Mouse (Mus musculus) monocyte, adult 2 months (primary cell): ENCODE data around the gene Bag5.
"Not testable (repeated sequence)": the region's sequence is repeated elsewhere in the genome, so short reads cannot be mapped to it uniquely, and the experiment has no call there.

Experiments
- DNase-seq, 2 experiments: peaks; one replicate each; pipeline ENCODE4 v3.0.0; 2022; ENCODE audit warnings: low spot score in 2 of 2, low read depth in 1 of 2

The Bag5 gene

DNA sequence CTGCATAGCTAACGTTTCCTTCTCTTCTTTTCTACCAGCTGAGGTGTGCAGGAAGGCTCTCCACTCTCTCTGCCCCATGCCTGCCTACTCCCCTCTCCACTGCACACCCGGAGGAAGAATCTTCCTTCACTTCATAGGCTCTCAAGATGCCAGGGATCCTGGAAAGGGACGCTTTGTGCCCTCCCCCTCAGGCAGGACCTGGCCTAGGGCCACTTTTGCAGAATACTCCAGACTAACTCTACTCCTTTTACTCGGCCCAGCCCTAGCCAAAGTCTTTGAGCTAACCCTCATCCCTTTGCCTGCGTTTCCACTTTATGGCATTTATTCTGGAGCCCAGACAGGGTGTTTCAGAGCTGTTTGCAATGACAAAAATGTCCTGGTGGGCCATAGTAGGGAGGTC, 35.6 kb downstream of the Bag5 start:
- no peak for DNase-seq

DNA sequence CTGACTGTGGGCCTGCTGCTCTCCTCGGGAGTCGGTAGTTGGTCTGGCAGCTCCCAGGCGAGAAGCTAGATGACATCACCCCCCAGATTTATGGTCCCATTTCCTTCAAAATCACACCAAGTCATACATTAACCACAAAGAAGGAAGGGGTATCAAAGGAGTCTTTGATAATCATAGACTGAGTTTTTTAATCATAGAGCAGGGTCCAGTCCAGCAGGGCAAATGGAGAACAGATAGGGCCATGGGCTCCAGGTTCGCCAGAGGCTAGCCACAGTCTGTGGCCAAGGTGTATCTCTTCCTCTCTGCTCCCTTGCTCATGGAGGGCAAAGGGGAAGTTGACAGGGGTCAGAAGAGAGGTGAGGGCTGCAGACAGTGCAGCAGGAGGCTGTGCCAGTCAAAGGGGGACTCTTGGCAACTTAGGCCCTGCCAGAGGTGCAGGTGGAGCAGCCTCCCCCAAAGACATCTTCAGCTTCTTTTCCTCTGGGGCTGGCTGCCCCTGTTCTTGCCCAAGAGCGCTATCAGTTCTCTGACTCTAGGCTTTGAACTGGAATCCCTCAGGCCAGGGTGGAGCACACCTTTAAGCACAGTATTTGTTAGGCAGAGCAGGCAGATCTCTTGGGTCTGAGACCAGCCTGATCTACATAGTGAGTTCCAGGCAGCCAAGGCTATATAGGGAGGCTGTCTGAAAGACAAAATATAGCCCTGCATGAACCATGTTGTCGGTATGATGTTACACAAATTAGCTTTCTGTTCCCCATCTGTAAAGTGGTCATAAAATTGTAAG, 37.1 kb downstream of the Bag5 start:
- DNase-seq, result no peak

DNA sequence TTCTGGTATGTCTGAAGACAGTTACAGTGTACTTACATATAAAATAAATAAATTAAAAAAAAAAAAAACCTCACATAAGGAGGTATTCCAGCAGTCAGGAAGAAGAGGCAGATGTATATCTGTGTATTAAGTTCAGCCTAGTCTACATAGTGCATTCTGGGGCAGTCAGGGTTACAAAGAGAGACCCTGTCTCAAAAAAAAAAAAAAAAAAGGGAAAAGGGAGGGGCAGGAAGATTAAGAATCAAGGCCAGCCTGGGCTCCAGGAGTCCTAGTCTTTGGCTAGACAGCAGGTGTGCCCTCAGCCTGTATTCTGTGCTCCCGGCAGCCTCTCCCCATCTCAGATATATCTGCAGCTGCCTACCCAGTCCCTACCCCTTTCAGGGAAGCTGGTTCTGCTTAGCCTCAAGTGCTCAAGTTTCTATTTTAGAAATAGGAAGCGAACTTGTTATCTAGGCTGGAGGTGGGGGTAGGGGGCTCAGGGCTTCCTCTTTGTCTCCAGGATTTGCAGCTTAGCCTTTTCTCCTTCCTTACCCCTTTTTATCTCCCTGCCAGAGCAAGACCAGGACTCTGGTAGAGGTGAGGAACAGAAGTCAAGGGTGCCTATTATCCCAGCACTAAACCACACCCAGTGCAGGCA, 38.1 kb downstream of the Bag5 start:
- no peak for DNase-seq

DNA sequence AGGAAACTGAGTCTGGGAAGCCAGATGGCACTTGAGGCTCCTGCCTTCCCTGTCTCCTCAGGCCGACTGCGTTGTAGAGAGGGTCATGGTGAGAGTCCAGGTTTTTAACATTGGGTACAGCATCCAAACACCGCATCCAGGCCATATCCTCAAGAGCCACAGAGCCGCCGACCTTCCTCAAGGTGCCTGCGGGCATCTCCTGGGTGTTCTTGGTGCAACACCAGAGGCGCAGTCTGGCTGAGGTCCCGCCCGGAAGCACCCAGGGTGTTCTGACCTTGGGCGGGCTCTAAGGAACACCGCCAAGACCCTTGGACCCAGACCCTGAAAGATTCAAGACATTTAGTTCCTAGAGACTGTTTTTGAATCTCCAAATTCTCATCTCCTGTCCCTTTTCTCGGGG, 40.5 kb downstream of the Bag5 start:
- DNase-seq, result no peak

DNA sequence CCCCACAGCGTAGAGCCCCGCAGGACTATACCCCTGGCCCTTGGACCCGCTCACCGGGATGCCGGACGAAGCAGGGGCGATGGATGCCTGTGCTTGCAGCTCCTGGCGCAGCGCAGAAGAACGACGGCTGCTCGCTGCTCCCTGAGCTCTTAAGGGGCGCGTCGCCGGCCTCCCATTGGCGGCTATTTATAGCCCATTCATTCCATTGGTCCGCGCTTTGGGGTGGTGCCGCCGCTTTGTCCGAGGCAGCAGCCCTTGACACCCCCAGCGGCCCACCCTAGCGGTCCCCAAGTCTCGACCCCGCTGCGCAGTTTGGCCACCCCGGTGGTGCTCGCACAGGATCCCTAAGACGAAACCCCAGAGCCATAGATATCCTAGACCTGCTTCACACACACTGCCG, 40.9 kb downstream of the Bag5 start, which contains the start of gene Ckb:
Gene Ckb, minus strand, starts transcription at position 163 of the 400 bp plus-strand sequence.
- no peak for DNase-seq

DNA sequence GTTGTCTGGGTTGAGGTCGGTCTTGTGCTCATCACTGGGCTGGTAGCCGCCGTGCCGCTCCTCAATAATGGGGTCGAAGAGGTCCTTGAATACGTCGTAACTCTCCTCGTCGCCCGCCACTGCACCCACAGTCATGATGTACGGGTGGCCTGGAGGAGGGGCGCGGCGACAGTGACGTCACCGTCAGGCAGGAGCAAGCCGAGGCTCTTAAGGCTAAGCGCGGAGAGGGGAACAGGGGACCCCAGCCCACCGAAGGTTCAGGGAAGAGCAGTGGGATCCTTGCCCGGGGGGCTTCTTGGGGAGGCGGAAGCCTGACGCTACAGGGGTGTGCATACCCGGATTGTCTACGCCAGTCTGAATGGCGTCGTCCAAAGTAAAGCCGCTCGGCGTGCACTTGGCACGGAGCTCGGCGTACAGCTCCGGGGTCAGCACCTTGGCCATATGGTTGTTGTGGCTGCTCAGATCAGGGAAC, 41.6 kb downstream of the Bag5 start:
- no peak for DNase-seq

DNA sequence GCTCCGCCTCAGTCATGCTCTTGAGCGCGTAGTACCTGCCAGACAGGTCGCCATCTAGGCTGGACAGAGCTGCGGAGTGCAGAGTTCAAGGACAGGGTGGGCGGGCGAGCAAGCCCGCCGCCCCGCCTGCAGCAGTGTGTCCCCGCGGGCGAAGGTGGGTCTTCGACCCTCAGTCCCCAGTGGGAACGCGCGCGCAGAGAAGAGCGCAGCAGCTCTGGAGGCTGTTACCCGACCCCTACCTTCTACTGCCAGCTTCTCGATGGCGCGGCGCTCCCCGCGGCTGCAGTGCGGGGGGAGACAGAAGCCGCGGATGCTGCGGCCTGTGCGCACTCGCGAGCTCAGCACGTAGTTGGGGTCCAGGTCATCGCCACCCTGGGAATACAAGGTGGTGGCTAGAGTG, 42.1 kb downstream of the Bag5 start:
- no peak for DNase-seq

DNA sequence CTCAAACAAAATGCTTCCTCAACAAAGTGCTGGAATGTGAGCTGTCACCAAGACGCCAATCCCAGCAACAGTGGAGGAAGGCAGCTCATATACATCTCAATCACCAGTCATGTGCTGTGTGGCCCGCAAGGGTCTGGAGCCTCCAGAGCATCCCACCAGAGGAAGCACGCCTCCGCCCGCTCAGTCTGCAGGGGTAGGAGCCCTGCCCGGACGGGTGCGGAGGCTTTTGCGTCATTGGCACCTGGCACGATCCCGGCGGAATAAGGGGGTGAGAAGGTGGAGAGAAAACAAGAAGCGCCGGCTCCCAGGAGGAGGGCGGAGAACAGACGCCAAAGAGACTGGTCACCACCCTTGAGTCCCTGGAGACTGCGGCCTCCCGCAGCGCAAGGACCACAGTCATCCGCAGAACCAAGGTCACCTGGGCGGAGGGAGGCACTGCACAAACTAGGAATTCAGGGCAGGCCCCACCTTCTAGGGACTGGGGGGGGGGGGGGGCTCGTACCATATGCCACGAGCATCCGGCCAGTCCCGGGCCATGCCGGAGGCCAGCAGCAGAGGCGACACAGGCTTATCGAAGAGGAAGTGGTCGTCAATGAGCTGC, 42.6 kb downstream of the Bag5 start:
- no peak for DNase-seq

DNA sequence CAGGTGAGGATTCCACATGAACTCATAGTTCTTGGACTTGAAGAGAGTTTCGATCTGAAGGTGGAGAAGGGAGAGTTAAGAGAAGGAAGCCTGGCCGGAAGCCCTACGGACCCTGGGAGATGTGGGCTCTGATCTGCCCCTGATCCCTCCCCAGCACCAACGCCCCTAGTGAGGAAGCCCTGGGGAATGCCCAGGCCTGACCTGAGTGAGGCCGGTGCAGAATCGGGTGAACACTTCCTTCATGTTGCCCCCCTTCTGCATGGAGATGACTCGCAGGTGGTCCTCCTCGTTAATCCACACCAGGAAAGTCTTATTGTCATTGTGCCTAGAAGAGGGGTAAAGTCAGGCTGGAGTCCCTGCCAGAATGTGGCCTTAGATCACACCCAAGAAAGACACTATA, 43.1 kb downstream of the Bag5 start:
- no peak for DNase-seq

DNA sequence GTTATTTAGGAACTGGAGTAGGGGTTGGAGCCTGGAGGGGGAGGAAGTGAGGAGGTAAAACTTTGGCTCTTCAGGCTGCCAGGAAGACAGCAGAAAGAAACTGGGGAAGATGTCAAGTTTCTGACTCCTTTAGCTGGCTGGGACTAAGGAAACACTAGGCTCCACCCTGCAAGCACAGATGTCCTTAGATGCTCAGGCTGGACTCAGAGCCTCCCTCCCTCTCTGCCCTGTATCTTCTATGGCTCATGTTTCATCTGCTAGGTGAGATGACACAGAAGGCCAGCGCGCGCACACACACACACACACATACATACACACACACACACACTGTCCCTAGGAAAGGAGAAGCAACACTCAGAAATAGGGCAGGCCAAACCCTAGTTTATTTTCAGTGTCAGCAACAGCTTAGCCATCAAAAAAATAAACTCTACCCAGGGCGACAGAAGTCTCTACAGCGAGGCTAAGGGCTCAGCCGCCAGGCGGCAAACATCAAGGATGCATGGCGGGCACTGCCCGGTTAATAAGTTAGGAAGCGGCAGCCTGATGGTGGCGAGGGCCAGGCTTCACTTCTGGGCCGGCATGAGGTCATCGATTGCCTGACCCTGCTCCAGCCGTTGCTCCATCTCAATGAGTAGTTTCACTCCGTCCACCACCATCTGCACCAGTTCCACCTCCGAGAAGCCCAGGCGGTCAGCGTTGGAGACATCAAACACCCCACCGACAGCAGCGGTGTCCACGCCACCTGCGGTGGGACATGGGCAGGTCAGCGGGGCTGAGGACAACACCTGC, 43.9 kb downstream of the Bag5 start:
- DNase-seq, result no peak

DNA sequence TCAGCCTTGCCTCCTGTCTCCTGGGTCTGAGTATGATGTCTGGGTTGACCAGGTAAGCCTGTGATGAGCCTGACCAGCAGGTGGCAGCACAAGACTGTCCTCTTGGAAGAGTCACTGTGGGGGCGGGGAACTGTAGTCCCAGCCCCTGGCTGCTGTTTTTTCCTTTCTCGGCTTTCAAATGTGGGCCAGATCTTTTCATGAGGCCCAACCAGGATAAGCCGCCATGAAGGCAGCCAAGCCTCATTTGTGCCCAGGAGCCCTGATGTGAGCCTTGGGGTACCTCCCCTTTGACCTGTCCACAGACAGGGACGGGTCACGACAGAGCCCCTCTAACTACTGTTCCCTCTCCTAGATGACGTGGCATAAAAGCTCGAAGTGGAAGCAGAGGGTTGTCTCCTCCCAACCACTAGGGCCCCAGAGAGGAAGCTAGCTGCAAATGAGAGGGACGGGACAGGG, 44.6 kb downstream of the Bag5 start:
- peak; percentile 79 to 88 for DNase-seq

DNA sequence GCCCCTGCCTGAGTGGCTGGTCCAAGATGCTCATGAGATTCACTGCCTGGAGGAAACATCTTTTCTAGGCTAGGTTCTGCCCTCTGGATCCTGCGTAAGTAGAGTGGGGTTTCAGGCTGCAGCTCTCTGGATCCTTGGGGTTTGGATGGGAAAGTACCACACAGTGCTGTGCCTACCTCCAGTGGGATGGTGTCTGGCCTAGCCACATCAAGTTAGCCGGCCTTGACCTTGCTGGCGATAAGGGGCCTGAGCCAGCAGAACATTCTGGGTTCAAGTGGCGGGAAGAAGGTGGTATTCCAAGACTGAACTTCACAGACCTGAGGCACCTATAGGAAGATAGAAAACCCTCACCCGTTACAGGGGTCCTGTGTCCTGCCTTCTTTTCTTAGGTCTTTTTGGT, 45.6 kb downstream of the Bag5 start:
- DNase-seq, result no peak

DNA sequence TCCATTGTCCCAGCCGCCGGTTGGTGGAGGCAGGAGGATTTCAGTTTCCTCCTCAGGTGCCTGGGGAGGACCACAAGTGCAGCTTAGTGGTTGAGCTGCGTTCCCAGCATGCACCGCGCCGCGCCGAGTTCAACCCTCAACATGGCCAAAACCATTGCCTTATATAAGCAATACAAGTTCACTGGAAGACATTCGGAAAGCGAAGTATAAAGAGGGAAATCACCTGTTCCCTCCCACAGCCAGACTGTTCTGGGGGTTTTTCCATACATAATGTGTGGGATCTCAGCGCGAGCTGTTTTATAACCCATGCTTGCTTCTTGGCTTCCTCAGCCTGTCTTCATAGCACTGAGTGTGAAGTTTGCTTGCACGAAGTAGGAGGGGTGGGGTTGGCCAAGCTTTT, 46.7 kb downstream of the Bag5 start:
- no peak for DNase-seq

DNA sequence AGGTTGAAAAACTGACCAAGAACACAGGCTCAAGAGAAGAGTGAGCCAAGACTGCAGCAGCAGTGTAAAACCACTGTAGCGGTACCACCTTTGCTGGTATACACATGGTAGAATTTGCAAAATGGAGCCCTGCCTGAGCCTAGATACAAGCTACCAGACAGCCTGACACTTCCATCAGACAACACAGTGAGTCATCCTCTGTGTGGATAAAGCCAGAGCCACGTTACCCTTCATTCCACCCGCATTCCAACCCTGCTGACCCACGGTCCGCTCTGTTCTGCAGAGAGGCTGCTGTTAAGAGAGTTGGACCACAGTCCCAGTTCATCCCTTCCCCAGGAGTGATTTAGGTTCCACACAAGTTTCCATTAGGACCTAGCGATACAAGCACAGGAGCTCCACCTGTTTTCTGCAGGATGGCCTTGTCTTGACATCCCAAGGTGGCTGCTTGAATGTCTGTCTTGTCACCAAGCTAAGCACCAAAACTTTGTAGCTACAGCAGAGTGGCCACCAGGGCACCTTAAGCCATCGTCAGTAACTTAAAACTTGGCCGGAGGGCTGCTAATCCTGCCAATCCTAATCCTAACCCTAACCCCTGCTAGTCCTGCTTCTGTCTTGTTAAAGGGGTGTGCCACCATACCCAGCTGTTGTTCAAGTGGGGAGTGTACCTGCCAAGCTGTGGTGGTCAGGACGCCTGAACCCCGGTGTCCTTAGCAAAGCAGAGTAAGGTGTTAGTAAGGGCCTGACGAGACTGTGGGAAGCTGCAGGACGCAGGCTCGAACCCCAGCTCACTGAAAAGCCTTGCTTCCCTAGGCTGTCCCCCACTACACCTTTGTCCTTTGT, 47.8 kb downstream of the Bag5 start:
- no peak for DNase-seq

DNA sequence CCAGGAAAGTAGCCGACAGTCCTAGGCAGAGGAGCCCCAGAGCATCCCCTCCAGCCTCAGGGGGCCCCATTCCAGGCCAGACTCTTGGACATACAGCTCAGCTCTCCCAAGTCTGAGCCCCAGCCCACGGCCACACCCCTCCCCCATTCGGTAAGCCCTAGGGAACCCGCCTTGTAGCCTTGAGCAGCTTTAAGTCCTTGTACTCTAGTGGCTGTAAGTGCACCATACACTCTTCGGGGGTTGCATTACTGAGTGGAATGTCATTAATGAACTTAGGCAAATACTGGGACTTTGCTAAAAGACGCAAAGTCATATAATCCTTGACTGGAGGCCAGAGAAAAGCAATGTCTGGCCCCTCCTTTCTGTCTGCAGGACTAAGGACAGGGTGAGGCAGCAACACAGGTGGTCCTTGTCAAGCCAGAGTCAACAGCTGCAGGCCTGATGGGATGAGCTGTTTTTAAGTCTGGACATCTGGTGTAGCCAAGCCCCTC, 48.9 kb downstream of the Bag5 start:
- DNase-seq, result no peak

DNA sequence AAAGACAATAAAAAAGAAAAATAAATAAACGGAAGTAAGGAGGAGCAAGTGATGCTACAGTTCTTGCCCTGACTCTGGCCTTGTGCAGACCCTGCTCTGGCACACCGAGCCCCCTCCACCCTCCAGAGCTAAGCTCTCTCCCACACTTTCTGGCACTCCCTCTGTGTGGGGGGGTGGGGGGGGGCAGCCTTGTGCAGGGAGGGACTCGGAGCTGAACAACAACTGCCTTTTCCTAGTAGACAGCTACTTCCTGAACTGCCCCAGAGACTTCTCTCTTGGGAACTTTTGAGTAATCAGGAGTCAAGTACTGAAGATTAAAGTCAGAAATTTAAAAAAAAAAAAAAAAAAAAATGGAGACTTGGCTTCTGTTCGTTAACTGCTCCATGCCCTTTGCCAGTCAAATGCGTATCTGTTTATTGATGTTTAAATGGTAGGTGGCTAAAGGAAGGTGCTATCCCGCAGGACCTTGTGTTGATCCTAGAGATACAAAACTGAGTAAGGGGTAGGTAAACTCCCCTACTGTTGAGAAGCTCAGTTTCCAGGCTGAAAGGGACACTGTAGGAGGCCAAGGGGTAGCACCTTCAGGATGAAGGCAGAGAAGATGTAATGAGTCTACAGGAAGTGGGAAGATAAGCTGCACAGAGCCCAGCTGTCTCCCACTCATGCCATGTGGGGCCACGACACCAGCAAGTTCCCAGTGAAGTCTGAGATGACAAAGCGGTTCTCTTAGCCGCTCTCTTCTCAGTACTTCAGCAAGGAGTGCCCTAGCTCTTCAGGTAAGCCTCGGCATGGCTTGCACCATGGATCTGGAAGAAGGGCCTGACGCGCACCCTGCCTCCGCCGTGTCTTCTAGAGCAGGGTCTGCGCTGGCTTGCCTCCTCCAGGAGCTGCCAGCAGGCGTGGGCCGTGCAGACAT, 49.6 kb downstream of the Bag5 start:
- no peak for DNase-seq

DNA sequence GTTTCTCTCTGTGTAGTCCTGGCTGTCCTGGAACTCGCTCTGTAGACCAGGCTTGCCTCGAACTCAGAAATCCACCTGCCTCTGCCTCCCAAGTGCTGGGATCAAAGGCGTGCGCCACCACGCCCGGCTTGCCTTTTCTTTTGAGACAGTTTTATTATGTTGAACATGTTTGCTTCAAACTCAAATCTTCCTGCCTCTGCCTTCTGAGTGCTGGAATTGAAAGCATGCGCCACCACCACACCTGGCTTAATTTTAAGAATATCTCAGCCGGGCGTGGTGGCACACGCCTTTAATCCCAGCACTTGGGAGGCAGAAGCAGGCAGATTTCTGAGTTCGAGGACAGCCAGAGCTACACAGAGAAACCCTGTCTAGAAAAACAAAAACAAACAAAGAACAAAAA, 51.5 kb downstream of the Bag5 start:
- DNase-seq, result not testable (repeated sequence)

DNA sequence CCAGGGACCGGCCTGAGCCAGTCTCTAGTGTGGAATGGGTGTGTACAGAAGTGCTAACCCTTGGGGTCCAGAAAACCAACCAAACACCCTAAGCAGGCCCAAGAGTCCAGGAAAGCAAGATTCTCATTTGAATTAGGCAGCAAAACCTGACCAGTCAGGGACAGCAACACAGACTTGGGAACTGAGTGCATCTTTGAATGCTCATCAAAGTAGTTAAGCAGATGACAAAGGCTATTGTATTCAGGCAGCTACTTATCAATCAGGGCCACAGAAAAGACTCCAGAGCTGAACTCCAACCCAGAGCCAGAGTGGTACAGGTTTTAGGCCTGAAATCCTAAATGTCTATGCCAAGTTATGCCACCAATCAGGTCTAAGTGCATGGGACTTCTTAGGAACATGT, 52.4 kb downstream of the Bag5 start:
- no peak for DNase-seq
